Mouse (Mus musculus): ENCODE results near the gene Tecpr2. TPM values are rescaled to one million over a fixed set of nuclear protein-coding genes. Genes with fewer than 3 reads are reported as not detected.
A peak's percentile ranks its signal among the peaks of the same experiment; 100 is the strongest.

Gene Tecpr2
- total RNA-seq, 1 experiment, result 11.2 TPM

GRCm38 (mm10) chr12:110909962-110910361 lies 20.9 kb downstream of the Tecpr2 start:
- H3K4me3 ChIP-seq (ENCODE audit: insufficient read depth in 1 of 2, low read depth in 1 of 2, low read length in 2 of 2, poor library complexity in 1 of 2, severe bottlenecking in 1 of 2), result no peak overlapping the region
- H3K27ac ChIP-seq (ENCODE audit: insufficient read depth, low read depth, low read length, poor library complexity, severe bottlenecking), result no peak overlapping the region
- H3K4me1 ChIP-seq (ENCODE audit: control insufficient read depth in 2 of 2, insufficient read depth in 2 of 2, low read length in 2 of 2, poor library complexity in 1 of 2), result no peaks in the 10 kb centered on the region
- TF ChIP-seq HCFC1 (IDR thresholded peaks at IDR 0.05; ENCODE audit: borderline replicate concordance, insufficient read depth, low read length) (no peak), CHD2 (IDR thresholded peaks at IDR 0.05; ENCODE audit: low read depth, low read length) (no peak), ZC3H11A (IDR thresholded peaks at IDR 0.05; ENCODE audit: borderline replicate concordance, low read depth, low read length) (no peak), MAFK (IDR thresholded peaks at IDR 0.05; ENCODE audit: insufficient read depth, low read depth, low read length) (no peak), ZNF384 (IDR thresholded peaks at IDR 0.05; ENCODE audit: low read depth, low read length) (no peak)
- H3K36me3 ChIP-seq (ENCODE audit: control insufficient read depth, insufficient read depth, low read length, poor library complexity, severe bottlenecking), result no peaks in the 10 kb centered on the region
- in situ Hi-C loops (cut with MboI; ENCODE audit: low sequenced_read_pairs in 2 of 2, unreplicated experiment in 2 of 2), result no loop called here
- DNase-seq (ENCODE audit: low read depth, low spot score), result no peak
- H3K9me3 ChIP-seq (ENCODE audit: control insufficient read depth, insufficient read depth, low read depth, low read length), result no peaks in the 10 kb centered on the region
- no peak overlapping the region for H3K9ac ChIP-seq (ENCODE audit: insufficient read depth, low read depth, low read length, poor library complexity, severe bottlenecking)

GRCm38 (mm10) chr12:110915761-110916160 lies 26.7 kb downstream of the Tecpr2 start:
- Histone ChIP-seq H3K27ac (ENCODE audit: insufficient read depth, low read depth, low read length, poor library complexity, severe bottlenecking) (no peak overlapping the region), H3K9ac (ENCODE audit: insufficient read depth, low read depth, low read length, poor library complexity, severe bottlenecking) (no peak overlapping the region), H3K4me3 (ENCODE audit: insufficient read depth in 1 of 2, low read depth in 1 of 2, low read length in 2 of 2, poor library complexity in 1 of 2, severe bottlenecking in 1 of 2) (no peak overlapping the region), H3K9me3 (ENCODE audit: control insufficient read depth, insufficient read depth, low read depth, low read length) (no peaks in the 10 kb centered on the region), H3K4me1 (ENCODE audit: control insufficient read depth in 2 of 2, insufficient read depth in 2 of 2, low read length in 2 of 2, poor library complexity in 1 of 2) (no peaks in the 10 kb centered on the region), H3K36me3 (ENCODE audit: control insufficient read depth, insufficient read depth, low read length, poor library complexity, severe bottlenecking) (peaks cover 5% of the 10 kb centered on the region; the same call in 1 of the 2 replicates)
- in situ Hi-C loops (cut with MboI; ENCODE audit: low sequenced_read_pairs in 2 of 2, unreplicated experiment in 2 of 2), result no loop called here
- DNase-seq (ENCODE audit: low read depth, low spot score), result no peak
- TF ChIP-seq ZNF384 (IDR thresholded peaks at IDR 0.05; ENCODE audit: low read depth, low read length) (no peak), HCFC1 (IDR thresholded peaks at IDR 0.05; ENCODE audit: borderline replicate concordance, insufficient read depth, low read length) (no peak), MAFK (IDR thresholded peaks at IDR 0.05; ENCODE audit: insufficient read depth, low read depth, low read length) (no peak), ZC3H11A (IDR thresholded peaks at IDR 0.05; ENCODE audit: borderline replicate concordance, low read depth, low read length) (no peak), CHD2 (IDR thresholded peaks at IDR 0.05; ENCODE audit: low read depth, low read length) (no peak)

- H3K4me3 ChIP-seq (ENCODE audit: insufficient read depth in 1 of 2, low read depth in 1 of 2, low read length in 2 of 2, poor library complexity in 1 of 2, severe bottlenecking in 1 of 2), result no peak overlapping the region
- no peak for DNase-seq (ENCODE audit: low read depth, low spot score)
These were observed 31.2 kb downstream of the Tecpr2 start for GRCm38 (mm10) chr12:110920254-110920653.

GRCm38 (mm10) chr12:110921572-110921971 lies 32.5 kb downstream of the Tecpr2 start:
- no peak overlapping the region for H3K9ac ChIP-seq (ENCODE audit: insufficient read depth, low read depth, low read length, poor library complexity, severe bottlenecking)

More at GRCm38 (mm10) chr12:110920254-110920653, 31.2 kb downstream of the Tecpr2 start:
- H3K27ac ChIP-seq (ENCODE audit: insufficient read depth, low read depth, low read length, poor library complexity, severe bottlenecking), result no peak overlapping the region
- H3K9ac ChIP-seq (ENCODE audit: insufficient read depth, low read depth, low read length, poor library complexity, severe bottlenecking), result no peak overlapping the region
- no peak for TF ChIP-seq ZNF384 (IDR thresholded peaks at IDR 0.05; ENCODE audit: low read depth, low read length)
- no peaks in the 10 kb centered on the region for H3K9me3 ChIP-seq (ENCODE audit: control insufficient read depth, insufficient read depth, low read depth, low read length)
- peaks cover 5% of the 10 kb centered on the region; the same call in 1 of the 2 replicates for H3K36me3 ChIP-seq (ENCODE audit: control insufficient read depth, insufficient read depth, low read length, poor library complexity, severe bottlenecking)
- no peaks in the 10 kb centered on the region for H3K4me1 ChIP-seq (ENCODE audit: control insufficient read depth in 2 of 2, insufficient read depth in 2 of 2, low read length in 2 of 2, poor library complexity in 1 of 2)
- in situ Hi-C loops (cut with MboI; ENCODE audit: low sequenced_read_pairs in 2 of 2, unreplicated experiment in 2 of 2), result no loop called here

GRCm38 (mm10) chr12:110932820-110933219 lies 43.8 kb downstream of the Tecpr2 start:
- H3K4me1 ChIP-seq (ENCODE audit: control insufficient read depth in 2 of 2, insufficient read depth in 2 of 2, low read length in 2 of 2, poor library complexity in 1 of 2), result peaks cover 0 to 2% of the 10 kb centered on the region in 2 experiments; a peak in 1 of 4 replicates
- H3K9ac ChIP-seq (ENCODE audit: insufficient read depth, low read depth, low read length, poor library complexity, severe bottlenecking), result no peak overlapping the region
- in situ Hi-C loops (cut with MboI; ENCODE audit: low sequenced_read_pairs in 2 of 2, unreplicated experiment in 2 of 2), result no loop called here
- DNase-seq (ENCODE audit: low read depth, low spot score), result no peak
- H3K9me3 ChIP-seq (ENCODE audit: control insufficient read depth, insufficient read depth, low read depth, low read length), result no peaks in the 10 kb centered on the region; the same call in 1 of the 2 replicates
- peaks cover 14% of the 10 kb centered on the region; the same call in 1 of the 2 replicates for H3K36me3 ChIP-seq (ENCODE audit: control insufficient read depth, insufficient read depth, low read length, poor library complexity, severe bottlenecking)
- TF ChIP-seq ZNF384 (IDR thresholded peaks at IDR 0.05; ENCODE audit: low read depth, low read length) (no peak), ZC3H11A (IDR thresholded peaks at IDR 0.05; ENCODE audit: borderline replicate concordance, low read depth, low read length) (no peak), CHD2 (IDR thresholded peaks at IDR 0.05; ENCODE audit: low read depth, low read length) (no peak), MAFK (IDR thresholded peaks at IDR 0.05; ENCODE audit: insufficient read depth, low read depth, low read length) (no peak), HCFC1 (IDR thresholded peaks at IDR 0.05; ENCODE audit: borderline replicate concordance, insufficient read depth, low read length) (no peak)
- H3K27ac ChIP-seq (ENCODE audit: insufficient read depth, low read depth, low read length, poor library complexity, severe bottlenecking), result peak overlapping the region; percentile 44; the same call in 1 of the 2 replicates
- H3K4me3 ChIP-seq (ENCODE audit: insufficient read depth in 1 of 2, low read depth in 1 of 2, low read length in 2 of 2, poor library complexity in 1 of 2, severe bottlenecking in 1 of 2), result no peak overlapping the region

More at GRCm38 (mm10) chr12:110921572-110921971, 32.5 kb downstream of the Tecpr2 start:
- in situ Hi-C loops (cut with MboI; ENCODE audit: low sequenced_read_pairs in 2 of 2, unreplicated experiment in 2 of 2), result no loop called here
- Histone ChIP-seq H3K9me3 (ENCODE audit: control insufficient read depth, insufficient read depth, low read depth, low read length) (no peaks in the 10 kb centered on the region), H3K36me3 (ENCODE audit: control insufficient read depth, insufficient read depth, low read length, poor library complexity, severe bottlenecking) (peaks cover 3% of the 10 kb centered on the region; the same call in 1 of the 2 replicates), H3K4me3 (ENCODE audit: insufficient read depth in 1 of 2, low read depth in 1 of 2, low read length in 2 of 2, poor library complexity in 1 of 2, severe bottlenecking in 1 of 2) (no peak overlapping the region), H3K27ac (ENCODE audit: insufficient read depth, low read depth, low read length, poor library complexity, severe bottlenecking) (no peak overlapping the region), H3K4me1 (ENCODE audit: control insufficient read depth in 2 of 2, insufficient read depth in 2 of 2, low read length in 2 of 2, poor library complexity in 1 of 2) (no peaks in the 10 kb centered on the region)
- TF ChIP-seq CHD2 (IDR thresholded peaks at IDR 0.05; ENCODE audit: low read depth, low read length) (no peak), HCFC1 (IDR thresholded peaks at IDR 0.05; ENCODE audit: borderline replicate concordance, insufficient read depth, low read length) (no peak), ZC3H11A (IDR thresholded peaks at IDR 0.05; ENCODE audit: borderline replicate concordance, low read depth, low read length) (no peak), MAFK (IDR thresholded peaks at IDR 0.05; ENCODE audit: insufficient read depth, low read depth, low read length) (no peak), ZNF384 (IDR thresholded peaks at IDR 0.05; ENCODE audit: low read depth, low read length) (no peak)
- DNase-seq (ENCODE audit: low read depth, low spot score), result no peak

Data from ES-E14 (cell line).